Mouse (Mus musculus) layer of hippocampus, adult 9-11 months (tissue): Measurements from ENCODE around the gene Col6a6.

Source experiments
- DNase-seq: peaks from one replicate; pipeline ENCODE4 v3.0.0; 2022

Gene Col6a6

DNA sequence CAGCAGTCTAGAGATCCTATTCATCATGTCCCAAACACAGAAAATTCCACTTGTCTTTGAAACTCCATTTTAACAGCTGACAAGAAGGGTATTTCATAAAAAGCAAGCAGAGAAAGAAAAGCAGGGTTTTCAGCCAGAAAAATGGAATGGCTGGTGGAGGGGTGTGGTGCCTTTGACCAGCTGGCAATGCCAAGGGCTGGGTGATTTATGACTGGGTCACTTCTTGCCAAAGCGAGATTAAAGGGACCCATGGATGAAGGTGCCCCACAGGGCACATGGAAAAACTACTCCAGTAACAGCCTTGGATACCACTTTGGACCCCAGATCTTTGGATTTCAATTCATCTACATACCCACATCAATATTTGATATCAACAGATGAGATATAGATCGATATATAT is 93.3 kb downstream of the Col6a6 start:
- DNase-seq = no peak

DNA sequence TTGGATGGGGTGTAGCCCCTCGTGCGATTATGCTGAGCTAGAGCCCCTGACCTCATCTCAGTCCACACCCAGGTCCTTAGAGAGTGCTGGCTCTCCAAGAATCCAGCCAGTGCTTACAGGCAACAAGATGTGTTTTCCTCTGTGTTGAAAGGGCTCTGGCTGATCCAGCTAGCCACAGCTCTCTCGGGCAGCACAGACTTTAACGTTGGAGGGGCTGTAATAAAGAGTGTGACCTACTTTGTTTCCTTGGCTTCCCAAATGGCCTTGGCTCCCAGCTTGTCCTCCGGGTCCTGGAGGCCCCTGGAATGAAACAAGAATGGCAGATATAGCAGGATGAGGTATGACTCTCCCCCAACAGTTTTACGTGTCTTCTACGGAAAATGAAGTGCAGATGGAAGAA is 96.0 kb downstream of the Col6a6 start:
- no peak for DNase-seq

DNA sequence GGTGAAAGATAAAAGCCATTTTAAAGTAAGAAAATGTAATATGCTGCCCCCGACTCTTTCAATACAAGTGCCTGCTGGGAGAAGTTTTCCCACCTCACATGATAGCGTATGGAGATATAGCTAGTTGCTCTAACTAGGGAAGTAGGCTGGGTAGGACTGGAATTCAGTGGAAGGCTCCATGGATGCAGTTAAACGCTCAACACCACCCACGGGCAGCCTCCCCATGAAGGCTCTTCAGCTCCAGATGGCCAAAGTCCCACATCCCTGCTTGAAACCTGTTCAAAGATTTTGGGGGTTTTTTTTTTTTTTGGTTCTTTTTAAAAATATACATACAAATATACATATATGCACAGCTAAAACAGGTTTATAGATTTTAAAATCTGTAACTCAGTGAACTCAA is 107.5 kb downstream of the Col6a6 start:
- peak; percentile 63 for DNase-seq

DNA sequence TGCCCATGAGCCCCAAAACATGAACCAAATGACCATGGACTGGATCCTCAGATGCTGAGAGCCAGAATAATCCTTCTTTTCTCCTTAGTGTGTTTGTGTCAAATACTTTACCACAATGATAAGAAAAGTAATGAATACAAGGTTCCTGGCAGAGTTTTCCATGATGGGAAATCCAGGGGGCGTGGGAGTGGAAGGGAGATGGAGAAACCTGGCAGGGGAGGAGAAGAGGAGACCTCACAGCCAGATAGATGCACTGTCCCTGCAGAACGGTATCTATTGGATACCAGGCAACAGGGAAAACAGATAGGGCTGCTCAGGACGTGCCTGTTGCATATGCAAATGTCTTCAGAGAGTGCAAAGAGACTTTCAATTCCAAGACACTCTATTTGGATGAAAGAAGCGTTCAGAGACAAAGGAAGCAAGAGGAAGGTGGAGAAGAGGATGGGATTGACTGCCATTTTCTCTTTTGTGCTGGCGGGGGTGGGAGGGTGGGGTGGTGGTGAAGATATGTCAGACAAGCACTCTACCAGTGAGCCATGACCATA is 108.0 kb downstream of the Col6a6 start:
- DNase-seq = no peak

DNA sequence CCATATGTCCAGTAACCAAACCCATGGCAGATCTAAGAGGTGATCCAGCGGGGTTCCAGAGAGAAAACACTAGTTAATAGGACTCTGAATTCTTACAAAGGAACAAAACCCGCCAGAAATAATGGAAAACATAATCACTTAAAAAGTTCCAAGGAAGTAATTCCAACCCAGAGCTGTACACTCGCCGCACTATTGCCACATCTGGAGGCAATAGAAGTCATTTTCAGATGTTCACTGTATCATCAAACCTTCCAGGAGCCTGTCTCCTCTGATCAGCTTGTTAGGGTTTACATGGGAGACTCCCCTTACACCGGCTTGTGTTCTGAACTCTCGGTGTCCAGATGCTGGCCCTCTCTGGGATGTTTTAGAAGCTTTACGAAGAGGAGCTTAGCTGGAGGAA is 108.6 kb downstream of the Col6a6 start:
- no peak for DNase-seq

DNA sequence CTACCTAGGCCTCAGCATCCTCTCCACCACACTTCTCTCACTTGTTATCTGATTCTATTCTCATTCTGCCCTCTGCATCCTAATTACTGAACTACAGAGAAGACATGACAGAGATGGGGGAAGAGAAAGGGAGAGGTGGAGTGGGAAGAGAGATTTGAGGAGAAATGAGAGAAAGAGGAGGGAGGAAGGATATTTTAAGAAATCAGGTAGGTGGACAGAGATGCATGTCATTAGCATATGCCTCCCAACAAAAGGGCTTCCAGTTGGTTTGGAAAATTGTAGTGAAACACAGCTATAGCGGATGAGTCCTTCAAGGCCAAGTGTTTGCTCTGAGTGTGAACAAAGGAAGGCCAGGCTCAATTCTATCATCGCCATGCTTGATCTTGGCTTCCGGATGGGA is 115.9 kb downstream of the Col6a6 start:
- no peak for DNase-seq

DNA sequence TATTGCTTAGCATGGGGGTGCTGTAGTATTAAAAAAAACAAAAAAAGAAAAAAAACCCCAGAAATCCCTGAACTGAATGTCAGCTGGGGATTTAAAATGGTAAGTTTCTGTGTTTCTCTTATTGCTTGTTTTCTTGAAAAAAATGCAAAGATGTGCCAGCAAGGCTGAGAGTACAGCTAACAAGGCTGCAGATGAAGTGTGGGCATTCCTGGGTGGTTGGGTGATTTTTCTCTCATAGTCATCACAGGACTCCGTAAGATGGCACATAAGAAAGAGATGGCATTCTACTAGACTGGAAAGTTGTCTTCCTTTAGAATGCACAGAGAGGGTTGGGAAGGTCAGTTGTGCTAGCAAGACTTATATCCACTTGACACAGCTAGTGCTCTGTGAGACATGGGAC is 122.9 kb downstream of the Col6a6 start:
- no peak for DNase-seq

DNA sequence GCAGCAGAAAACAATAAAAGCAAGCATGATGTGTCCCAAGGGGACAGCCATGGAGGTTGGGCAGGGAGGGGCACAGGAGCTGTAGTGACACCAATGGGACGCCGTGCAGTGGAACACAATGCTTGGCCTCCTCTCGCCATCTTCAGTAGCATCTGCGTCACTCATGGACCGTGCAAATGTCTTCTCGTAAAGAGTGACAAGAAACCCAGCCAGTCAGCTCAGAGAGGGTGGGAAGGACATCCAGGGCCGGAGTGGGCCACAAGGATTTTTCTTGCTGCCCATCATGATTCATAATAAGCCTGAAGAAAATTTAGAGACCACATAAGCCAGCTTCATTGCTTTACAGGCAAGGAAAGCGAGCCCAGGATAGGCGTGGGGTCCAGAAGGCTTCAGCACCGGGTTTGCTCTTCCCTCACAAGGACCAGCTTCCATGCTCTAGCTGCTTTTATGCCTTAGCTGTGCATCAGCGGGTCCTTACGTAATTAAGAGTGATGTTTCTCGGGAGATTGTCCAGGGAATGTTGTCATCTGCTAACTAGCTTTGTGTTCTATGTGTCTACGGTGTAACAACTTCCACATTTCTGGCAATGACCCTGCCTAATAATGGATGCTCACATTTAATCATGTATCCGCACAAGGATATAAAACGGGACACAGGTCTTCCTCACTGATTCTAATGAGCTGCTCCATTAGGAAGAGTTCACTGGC is 123.6 kb downstream of the Col6a6 start:
- no peak for DNase-seq

DNA sequence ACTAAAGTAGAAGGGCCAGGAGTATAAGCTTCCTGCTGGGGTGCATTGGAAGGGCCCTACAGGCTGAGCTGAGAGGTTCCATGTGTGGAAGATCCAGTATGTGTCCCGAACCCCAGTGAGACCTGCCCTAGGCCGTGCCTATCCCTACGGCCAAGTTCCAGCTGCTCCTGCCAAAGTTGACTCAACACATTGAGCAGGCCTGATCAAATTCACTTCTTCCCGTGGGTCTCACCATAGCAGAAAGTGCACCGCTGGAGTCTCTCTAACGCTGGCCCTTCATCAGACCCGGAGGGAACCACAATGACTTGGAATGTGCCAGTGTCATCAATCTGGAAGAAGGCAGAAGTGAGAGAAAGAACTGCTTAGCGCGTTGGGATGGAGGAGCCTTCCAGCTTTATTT is 126.0 kb downstream of the Col6a6 start:
- no peak for DNase-seq

DNA sequence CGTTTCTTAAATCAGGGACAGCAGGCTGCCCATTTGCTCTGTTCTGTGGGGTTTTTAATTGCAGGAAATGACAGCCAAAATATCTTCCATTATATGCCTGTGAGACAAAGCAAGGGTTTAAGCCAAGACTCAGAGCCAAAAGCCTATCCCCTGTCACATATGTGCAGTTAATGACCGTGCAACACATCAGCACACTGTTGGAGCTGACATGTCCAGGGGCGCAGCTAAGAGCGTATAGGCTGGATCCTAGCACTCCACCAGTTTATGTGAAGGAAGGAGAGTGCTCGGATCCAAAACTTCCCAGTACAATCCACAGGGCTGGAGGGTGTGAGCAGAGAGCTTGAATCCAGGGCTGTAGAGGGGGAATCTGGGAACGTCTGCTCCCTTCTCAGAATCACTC is 127.3 kb downstream of the Col6a6 start:
- DNase-seq = no peak

DNA sequence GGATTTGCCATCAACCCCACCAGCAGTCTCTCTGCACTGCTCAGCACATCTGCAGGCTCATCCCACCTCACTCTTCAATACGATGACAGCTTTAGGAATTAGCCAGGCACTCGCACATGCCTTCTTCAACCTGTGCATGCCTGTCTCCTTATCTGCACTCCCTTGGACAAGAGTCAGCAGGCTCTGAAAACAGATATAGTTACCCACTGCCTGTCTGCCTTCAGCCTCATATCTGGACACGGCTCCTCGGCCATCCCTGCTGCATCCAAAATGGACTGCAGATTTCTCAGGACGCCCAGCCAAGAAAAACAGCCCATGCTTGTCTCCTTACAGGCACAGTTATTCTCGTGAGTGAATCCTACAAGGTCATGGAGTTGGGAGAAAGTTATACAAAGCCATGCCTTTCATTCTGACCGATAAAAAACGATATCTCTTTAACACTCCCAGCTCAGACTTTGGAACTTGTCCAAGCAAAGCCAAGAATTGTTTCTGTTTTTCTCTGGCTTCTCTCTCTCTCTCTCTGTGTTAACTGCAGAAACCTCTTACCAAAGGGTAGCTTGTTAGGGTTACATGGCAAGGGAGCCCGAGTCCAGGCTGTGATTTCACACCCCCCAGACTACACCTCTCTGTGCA is 130.1 kb downstream of the Col6a6 start:
- no peak for DNase-seq

DNA sequence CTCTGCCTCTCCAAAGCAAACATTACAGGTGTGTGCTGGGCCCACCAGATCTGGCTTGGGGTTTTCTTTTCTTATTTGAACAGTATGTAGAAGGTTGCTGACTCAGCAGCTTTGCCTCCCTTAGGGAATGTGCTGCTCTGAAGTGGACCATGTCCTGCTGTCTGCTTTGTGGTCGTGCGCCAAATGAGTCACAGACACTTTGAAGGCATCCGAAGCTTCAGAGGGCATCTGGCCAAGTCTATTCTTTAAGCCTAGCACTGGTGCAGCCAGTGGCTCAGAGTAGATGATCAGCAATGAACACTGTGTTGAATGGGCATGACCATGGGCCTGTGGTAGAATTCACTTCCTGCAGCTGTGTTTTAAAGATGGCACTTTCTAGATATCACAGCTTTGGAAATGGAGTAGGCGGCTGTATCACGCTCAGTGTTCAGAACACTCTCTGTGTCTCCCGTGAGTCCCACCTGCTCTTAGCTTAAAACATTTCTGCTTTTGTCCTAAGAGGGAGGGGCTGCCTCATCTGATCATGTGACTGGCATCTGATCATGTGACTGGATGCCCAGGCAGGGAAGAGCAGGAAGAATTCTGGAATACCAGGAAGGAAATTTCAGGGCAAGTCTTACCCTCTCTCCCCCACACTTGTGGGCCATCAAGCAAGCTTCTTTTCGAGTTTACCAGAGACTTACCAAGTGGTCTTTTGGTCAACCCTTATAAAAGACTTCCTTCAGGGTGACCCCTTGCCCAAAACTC is 131.0 kb downstream of the Col6a6 start:
- DNase-seq = no peak

DNA sequence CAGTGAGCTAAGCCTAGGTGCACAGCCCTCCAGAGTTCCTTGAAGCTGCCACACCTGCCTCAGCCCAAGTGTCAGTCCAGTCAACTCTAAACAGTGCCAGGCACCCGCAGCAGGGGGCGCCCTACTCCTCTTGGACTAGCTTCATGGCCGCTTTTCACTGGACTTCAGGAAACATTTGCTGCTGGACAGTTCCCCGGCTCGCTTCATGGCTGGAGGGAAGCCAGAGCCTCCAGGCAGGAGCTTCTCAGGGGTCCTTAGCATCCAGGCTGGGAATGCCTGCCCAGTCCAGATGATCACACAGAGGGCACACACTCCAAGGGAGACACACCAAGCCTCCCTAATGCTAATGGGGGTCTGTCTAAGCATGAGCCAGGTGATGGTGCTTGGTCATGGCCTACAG is 134.1 kb downstream of the Col6a6 start:
- peak; percentile 57 for DNase-seq

DNA sequence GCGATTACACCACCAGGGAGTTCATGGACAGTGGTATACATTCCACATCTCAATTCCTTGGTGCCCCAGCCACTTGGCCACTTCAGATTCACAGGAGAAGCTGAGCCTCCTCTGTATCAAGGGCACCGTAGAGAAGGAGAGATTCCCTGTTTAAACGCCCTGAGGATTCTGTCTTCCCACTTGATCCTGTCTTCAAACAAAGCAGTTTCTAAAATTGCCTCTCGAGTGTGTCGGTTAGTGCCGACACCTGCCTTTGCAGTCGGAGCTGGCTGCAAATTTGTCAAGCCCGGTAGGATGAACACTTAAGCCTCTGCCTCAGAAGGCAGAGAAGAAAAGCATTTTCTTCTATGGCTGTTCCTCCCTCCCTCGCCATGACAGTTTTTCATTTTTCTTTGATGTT is 134.9 kb downstream of the Col6a6 start:
- no peak for DNase-seq

DNA sequence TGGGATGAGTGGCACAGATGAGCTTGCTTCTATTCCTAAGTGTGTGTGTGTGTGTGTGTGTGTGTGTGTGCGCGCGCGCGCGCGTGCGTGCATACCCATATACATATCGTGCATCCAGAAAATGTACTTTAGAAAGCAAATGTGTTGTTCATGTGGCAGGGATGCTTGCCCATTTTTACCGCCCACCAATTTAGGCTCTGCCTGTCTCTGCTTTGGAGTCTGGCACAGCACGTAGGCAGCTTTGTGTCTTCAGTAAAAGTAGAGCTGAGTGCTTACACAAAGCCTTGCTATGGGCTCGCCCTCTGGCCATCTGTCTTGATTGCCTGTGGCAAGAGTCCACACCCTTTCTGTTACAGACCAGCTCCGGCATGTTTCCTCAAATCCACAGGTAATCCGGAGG is 135.5 kb downstream of the Col6a6 start:
- DNase-seq = peak; percentile 92

DNA sequence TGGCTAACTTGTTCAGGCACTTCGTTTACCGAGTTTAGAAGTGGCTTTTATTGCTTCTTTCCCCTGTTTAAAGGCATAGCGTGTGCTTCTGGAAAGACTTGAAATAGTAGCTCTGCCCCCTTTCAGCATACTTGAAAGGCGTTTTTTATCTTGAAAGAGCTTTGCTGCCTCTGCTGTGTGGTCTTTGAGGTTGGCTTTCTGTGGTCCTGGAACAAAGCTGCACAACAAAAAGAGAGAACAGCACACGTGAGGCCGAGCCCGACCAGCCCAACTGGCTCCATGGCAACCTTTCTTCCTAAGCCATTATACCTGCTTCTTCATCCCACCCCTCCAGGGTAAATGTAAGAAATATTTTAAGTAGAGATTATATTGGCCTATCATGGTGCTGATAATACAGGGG is 138.5 kb downstream of the Col6a6 start:
- no peak for DNase-seq

DNA sequence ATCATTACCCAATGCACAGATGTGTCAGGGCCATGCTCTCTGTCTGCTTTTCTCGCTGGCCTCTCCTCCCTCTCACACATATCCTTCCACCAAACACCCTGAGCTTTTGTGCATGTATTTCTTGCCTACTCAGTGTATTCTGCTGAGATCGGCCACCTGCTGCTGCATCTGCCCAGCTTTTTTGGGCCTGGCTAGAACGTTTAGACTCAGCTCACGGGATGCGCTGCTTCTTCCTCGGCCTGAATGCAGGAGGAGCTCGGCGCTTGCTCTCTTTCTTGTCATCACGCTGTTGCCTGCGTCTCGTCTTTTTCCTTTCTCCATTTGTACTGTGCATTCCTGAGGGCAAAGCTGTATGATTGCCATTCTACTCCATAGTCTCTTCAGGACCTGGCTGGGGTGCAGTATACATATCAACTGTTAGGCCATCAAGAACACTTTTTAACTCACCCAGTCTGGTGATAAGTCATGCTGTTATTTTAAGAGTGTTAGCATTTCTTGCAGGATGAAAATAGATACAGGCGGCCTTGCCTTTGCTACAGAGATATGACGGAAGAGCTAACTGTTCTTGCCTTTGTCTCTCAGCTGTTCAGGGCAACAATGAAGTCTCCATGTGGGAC is 143.3 kb downstream of the Col6a6 start:
- peak; percentile 82 for DNase-seq

DNA sequence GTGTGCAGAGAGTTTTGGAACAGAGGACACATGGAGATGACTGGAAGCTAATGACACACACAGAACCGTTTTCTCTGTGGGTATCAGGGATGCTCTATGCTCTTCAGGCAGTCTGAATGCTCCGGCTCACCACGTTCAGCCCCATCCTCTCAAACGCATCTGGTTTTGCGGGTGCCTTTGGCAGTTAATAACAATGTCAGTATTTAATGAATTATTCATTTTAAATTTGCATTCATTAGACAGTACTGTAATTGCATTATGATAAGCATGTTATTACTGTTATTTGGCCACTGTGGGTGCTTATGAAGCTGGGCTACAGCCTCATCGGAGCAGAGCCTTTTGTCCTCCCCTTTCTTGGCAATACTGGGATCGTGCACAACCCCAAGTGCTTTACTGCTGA is 146.6 kb downstream of the Col6a6 start:
- no peak for DNase-seq

DNA sequence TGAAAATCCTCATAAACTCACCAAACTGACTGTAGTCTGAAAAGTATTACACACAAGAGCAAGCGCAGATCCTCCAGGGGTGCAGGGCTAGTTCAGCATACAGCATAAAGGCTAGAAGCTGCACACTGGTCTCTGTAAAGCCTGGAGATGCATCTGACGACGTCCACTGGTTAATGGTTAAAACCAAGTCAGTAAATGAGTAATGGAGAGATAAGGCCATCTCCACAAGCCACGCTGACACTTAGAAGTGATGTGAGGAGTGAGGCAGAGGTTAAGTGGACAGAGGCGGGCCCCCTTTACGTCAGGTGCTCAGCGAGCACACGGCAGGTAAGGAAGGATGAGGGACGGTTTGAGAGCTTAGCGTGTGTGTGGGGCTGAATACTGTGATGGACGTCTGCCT is 152.0 kb downstream of the Col6a6 start:
- no peak for DNase-seq

DNA sequence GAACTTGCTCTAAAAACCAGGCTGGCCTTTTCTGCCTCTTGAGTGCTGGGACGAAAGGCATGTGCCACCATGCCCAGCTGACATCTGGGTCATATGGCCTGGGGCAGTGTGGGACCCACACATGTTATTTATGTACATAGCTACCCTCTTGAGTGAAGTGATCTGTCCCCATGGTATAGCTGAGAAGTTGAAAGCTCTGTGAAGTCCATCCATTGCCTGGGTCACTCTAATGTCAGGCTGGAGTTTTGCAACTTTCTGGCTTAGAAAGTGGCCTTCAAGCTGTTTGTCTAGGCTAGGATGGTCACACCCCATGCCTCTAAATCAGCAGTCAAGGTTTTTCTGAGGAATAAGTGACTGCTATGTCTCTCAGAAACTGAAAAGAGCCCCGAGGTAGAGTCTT is 155.9 kb downstream of the Col6a6 start:
- DNase-seq = no peak

DNA sequence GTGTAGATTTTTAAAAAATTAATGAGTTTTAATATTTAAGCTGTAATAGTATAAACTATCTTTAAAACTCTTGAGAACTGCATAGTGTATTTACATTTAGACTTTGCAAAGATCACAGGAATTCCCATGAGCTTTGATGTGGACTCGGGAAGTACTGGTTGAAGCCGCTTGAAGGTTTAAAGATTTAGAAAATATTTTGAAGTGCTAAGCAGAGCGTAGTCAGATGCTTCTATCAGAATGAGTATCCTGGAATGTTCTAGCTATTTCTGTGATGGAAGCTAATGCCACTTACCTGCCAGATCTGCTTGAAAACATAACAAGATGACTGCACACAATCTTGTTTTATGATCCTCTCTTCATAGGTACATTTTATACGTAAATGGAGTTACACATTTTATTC is 157.0 kb downstream of the Col6a6 start:
- DNase-seq = no peak

DNA sequence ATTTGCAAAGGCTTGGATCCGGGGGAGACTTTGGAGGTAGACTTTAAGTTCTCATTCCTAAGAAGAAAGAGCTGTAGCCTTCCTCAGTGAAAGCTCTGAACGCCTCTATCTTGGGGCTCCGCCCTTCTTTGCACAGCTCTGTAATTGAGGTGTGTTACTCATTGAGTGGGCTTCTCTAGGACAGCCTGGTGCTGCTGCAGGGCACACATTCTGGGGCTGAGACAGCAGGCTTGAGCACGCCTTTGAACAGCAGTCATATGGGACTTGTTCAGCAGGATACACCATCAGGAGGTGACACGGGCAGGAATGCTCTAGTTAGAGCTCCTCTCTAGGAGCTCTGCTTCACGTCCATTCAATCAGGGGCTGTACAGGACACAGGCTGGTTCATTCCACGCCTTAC is 162.7 kb downstream of the Col6a6 start:
- no peak for DNase-seq

DNA sequence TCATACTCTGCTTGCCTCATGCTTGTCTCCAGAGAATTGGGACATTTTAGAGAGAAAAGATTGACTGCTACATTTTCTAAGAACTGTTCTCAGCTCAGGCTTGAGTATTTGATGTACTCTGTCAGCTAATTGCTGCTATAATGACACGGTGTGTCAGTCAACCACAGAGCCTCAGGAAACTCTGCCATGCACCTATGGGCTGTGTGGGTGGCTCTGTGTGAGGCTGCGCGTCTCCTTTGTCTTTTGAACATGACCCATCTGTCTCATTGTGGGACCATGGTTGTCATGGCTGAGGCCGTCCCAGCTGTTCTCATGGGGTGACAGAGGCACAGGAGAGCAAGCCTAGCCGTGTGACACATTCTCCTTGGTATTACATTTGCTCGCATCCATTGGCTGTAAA is 168.1 kb downstream of the Col6a6 start:
- DNase-seq = no peak

DNA sequence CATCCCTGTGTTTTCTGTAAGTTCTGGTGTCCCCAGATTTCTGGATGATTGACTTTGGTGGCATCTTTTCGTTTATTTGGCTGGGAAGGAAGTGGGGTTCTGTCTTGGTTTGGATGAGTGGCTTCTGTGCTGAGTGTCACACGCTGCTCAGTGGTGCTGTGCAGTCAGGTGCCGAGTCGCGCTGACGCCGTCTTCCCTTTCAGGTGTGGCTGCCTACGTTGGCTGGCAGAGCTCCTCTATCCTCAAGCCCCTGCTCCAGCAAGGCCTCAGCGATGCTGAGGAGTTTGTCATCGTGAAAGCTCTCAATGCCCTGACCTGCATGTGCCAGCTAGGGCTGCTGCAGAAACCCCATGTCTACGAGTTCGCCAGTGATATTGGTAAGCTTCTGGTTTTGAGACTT is 169.7 kb downstream of the Col6a6 start:
- DNase-seq = no peak
